Mouse (Mus musculus): ENCODE data around the gene Bpgm. TPM values are rescaled to one million over a fixed set of nuclear protein-coding genes. Genes with fewer than 3 reads are reported as not detected.

The Bpgm gene
- polyA plus RNA-seq, 1 experiment from 2014 or later, result 65.7 TPM

Other genes starting within 250 kb of the Bpgm start
- gene Akr1b3, start 158.7 kb upstream of the Bpgm start, polyA plus RNA-seq (2015; fragmentation: Nextera tagmentation; extraction: Ambion mirVana), result 146 and 154 TPM in 2 replicates
- gene Akr1b8, start 122.1 kb upstream of the Bpgm start, polyA plus RNA-seq (2015; fragmentation: Nextera tagmentation; extraction: Ambion mirVana), result 8.6 and 9.8 TPM in 2 replicates
- gene Akr1b10, start 92.0 kb upstream of the Bpgm start, polyA plus RNA-seq (2015; fragmentation: Nextera tagmentation; extraction: Ambion mirVana), result 23.7 and 24.5 TPM in 2 replicates
- gene Akr1b7, start 63.9 kb upstream of the Bpgm start, polyA plus RNA-seq (2015; fragmentation: Nextera tagmentation; extraction: Ambion mirVana), result 0.65 TPM in 1 of 2 replicates, not detected in the other
- 292 and 299 TPM in 2 replicates for gene Cald1, start 122.3 kb downstream of the Bpgm start, polyA plus RNA-seq (2015; fragmentation: Nextera tagmentation; extraction: Ambion mirVana)

Data from lung, embryonic 15.5 days (tissue).